Mouse (Mus musculus) cortical plate, adult 2 months (tissue): ENCODE measurements around the gene Mfap1a.

Experiments
- CTCF ChIP-seq: fragments of 200-500 bp; IDR thresholded peaks from 2 replicates; pipeline ENCODE4 v1.5.1; 2011; ENCODE audit warnings: mild to moderate bottlenecking, control low read depth, low read length; ENCODE audit not compliant: insufficient read depth; ENCODE audit errors: extremely low read depth
- POLR2A ChIP-seq: fragments of 200-500 bp; IDR thresholded peaks from 2 replicates; pipeline ENCODE4 v1.6.1; 2011; ENCODE audit warnings: mild to moderate bottlenecking, low read length, control low read depth; ENCODE audit not compliant: insufficient read depth; ENCODE audit errors: extremely low read depth

- TF ChIP-seq POLR2A (no peak), CTCF (no peak)
Observed at GRCm38 (mm10) chr2:121511401-121511800, 4.9 kb upstream of the Mfap1a start.
